Mouse (Mus musculus) liver, embryonic 14.5 days (tissue): Measurements from ENCODE around the gene Larp1. TPM values are rescaled to one million over a fixed set of nuclear protein-coding genes. Genes with fewer than 3 reads are reported as not detected.

Source experiments
- ATAC-seq: fragments of 200-750 bp; cut with Nextera tagmentation; 2 replicates; pipeline ENCODE4 v1.8.0; 2017; ENCODE audit warnings: moderate number of reproducible peaks, mild to moderate bottlenecking, moderate library complexity; ENCODE audit not compliant: insufficient read depth
- DNase-seq, 3 experiments: peaks; one replicate each; pipeline ENCODE4 v3.0.0-alpha.2; 2012 to 2013; ENCODE audit warnings: low read depth in 3 of 3, low spot score in 3 of 3
- H3K27ac ChIP-seq: fragments of 300-500 bp; sonication (generic); 2 replicates; pipeline ENCODE4 v1.5.1; 2014; ENCODE audit warnings: moderate library complexity, mild to moderate bottlenecking, control low read depth, inconsistent platforms
- H3K27me3 ChIP-seq: fragments of 300-500 bp; sonication (generic); 2 replicates; pipeline ENCODE4 v1.6.1; 2014; ENCODE audit warnings: mild to moderate bottlenecking, low read length, moderate library complexity; ENCODE audit not compliant: control insufficient read depth, insufficient read depth
- H3K36me3 ChIP-seq: fragments of 300-500 bp; sonication (generic); replicated peaks from 2 replicates; pipeline ENCODE4 v1.6.1; 2014; ENCODE audit warnings: low read depth; ENCODE audit not compliant: control insufficient read depth, insufficient read depth
- H3K4me1 ChIP-seq, 2 experiments: fragments of 200-500 bp in 1 of 2; fragments of 300-500 bp in 1 of 2; sonication (generic) in 1 of 2; replicated peaks; 2 replicates each; pipeline ENCODE4 v1.6.1; 2012 to 2014; ENCODE audit warnings: antibody characterized with exemption in 1 of 2, inconsistent platforms in 1 of 2, low read length in 1 of 2; ENCODE audit not compliant: control insufficient read depth in 2 of 2, insufficient read depth in 2 of 2
- H3K4me2 ChIP-seq: fragments of 300-500 bp; sonication (generic); 2 replicates; pipeline ENCODE4 v1.6.1; 2014; ENCODE audit warnings: low read depth, mild to moderate bottlenecking, control low read depth, moderate library complexity
- H3K4me3 ChIP-seq, 2 experiments: fragments of 200-500 bp in 1 of 2; fragments of 300-500 bp in 1 of 2; sonication (generic) in 1 of 2; 2 replicates each; pipeline ENCODE4 v1.5.1; 2012 to 2014; ENCODE audit warnings: low read depth in 2 of 2, low read length in 2 of 2, mild to moderate bottlenecking in 2 of 2, control low read depth in 1 of 2, inconsistent platforms in 1 of 2, moderate library complexity in 1 of 2; ENCODE audit not compliant: insufficient read depth in 1 of 2
- H3K9ac ChIP-seq: fragments of 300-500 bp; sonication (generic); replicated peaks from 2 replicates; pipeline ENCODE4 v1.6.1; 2014; ENCODE audit warnings: mild to moderate bottlenecking, control low read depth, moderate library complexity
- H3K9me3 ChIP-seq: fragments of 300-500 bp; sonication (generic); 2 replicates; pipeline ENCODE4 v1.6.1; 2016; ENCODE audit warnings: low read length, mixed read lengths; ENCODE audit not compliant: control insufficient read depth
- CTCF ChIP-seq: IDR thresholded peaks from 2 replicates; pipeline ENCODE4 v1.5.1; 2016; ENCODE audit warnings: antibody characterized with exemption, low read depth, control low read depth
- EP300 ChIP-seq: IDR thresholded peaks from 2 replicates; pipeline ENCODE4 v1.6.1; 2016; ENCODE audit warnings: antibody characterized with exemption, low read depth
- WGBS: fragments of 180-500 bp; shearing (Covaris S2); extraction: QIAGEN DNeasy Blood & Tissue Kit; methylation state at CpG from one replicate; pipeline ENCODE4 v1.1.7; 2014; ENCODE audit not compliant: insufficient replicate concordance; 5-methylcytosine and 5-hydroxymethylcytosine counted together
- polyA plus RNA-seq, 2 experiments: library from polyadenylated mRNA; depleted of rRNA in 1 of 2; stranded (reverse) in 1 of 2; unstranded in 1 of 2; fragments of >200 nt; fragmentation: Nextera tagmentation in 1 of 2; extraction: Ambion mirVana in 1 of 2; gene quantifications; 2 replicates each; pipeline versions ENCODE4 v1.2.1 to v1.2.3; 2012 to 2014

The Larp1 gene
- polyA plus RNA-seq, 2 experiments, result 15.8 to 25.5 TPM

GRCm38 (mm10) chr11:58021618-58022017 lies 12.8 kb downstream of the Larp1 start:
- peak overlapping the region; percentile 33; the same call in 1 of the 2 replicates for H3K4me2 ChIP-seq
- no peaks in the 10 kb centered on the region for H3K9me3 ChIP-seq
- no peak overlapping the region for H3K9ac ChIP-seq
- H3K36me3 ChIP-seq, result peaks cover 2% of the 10 kb centered on the region; the same call in 1 of the 2 replicates
- no peak overlapping the region for H3K4me3 ChIP-seq
- H3K27me3 ChIP-seq, result no peaks in the 10 kb centered on the region
- no peak for TF ChIP-seq EP300
- TF ChIP-seq CTCF, result no peak
- DNase-seq, result no peak
- H3K4me1 ChIP-seq, result peaks cover 43 to 64% of the 10 kb centered on the region in 2 experiments
- 55% methylated on average over 2 of the region's 2 CpGs for WGBS
- H3K27ac ChIP-seq, result no peak overlapping the region; the same call in 1 of the 2 replicates
- peak; percentile 42; the same call in 1 of the 2 replicates for ATAC-seq

GRCm38 (mm10) chr11:58024271-58024670 lies 15.4 kb downstream of the Larp1 start:
- DNase-seq (no peak), ATAC-seq (no peak)
- Histone ChIP-seq H3K9me3 (no peaks in the 10 kb centered on the region), H3K9ac (no peak overlapping the region), H3K27ac (no peak overlapping the region), H3K4me1 (peaks cover 21 to 45% of the 10 kb centered on the region in 2 experiments), H3K27me3 (no peaks in the 10 kb centered on the region), H3K4me3 (no peak overlapping the region), H3K4me2 (no peak overlapping the region), H3K36me3 (peaks cover 2% of the 10 kb centered on the region; the same call in 1 of the 2 replicates)
- WGBS, result 75% methylated on average over 1 of the region's 1 CpGs
- TF ChIP-seq EP300 (no peak), CTCF (no peak)

- TF ChIP-seq CTCF, result no peak
- TF ChIP-seq EP300, result no peak
- 31% methylated on average over 2 of the region's 2 CpGs for WGBS
- no peak for ATAC-seq
- DNase-seq, result no peak
- no peak overlapping the region for H3K4me2 ChIP-seq
- no peaks in the 10 kb centered on the region for H3K9me3 ChIP-seq
- no peaks in the 10 kb centered on the region for H3K27me3 ChIP-seq
- H3K4me1 ChIP-seq, result peaks cover 17 to 45% of the 10 kb centered on the region in 2 experiments
- no peak overlapping the region for H3K9ac ChIP-seq
- H3K27ac ChIP-seq, result no peak overlapping the region
- no peak overlapping the region for H3K4me3 ChIP-seq
- peaks cover 2% of the 10 kb centered on the region; the same call in 1 of the 2 replicates for H3K36me3 ChIP-seq
Measured at GRCm38 (mm10) chr11:58024671-58025070, 15.8 kb downstream of the Larp1 start.

- H3K27ac ChIP-seq, result no peak overlapping the region
Measured at GRCm38 (mm10) chr11:58025881-58026280, 17.0 kb downstream of the Larp1 start.

DNA sequence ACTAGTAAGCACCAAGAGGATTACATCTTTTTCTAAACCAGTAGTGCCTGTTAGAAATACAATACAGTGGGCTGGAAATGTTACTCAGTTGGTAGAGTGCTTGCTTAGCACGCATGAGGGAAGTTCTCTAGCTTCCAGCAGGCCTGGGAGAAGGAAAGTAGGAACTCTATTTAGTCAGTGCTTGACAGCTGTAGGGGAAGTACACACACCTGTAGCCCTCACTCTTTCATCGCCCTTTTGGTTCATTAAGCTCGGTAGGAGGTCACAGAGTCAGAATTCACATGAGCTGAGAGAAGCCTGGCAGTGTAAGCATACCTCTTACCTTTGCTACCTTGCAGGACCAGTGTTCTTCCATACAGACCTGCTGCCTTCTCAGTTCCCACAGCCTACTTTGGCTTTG lies 17.5 kb downstream of the Larp1 start:
- Histone ChIP-seq H3K27me3 (no peaks in the 10 kb centered on the region), H3K4me2 (no peak overlapping the region), H3K36me3 (no peaks in the 10 kb centered on the region), H3K4me1 (peaks cover 13 to 44% of the 10 kb centered on the region in 2 experiments), H3K9me3 (no peaks in the 10 kb centered on the region), H3K27ac (no peak overlapping the region), H3K4me3 (no peak overlapping the region), H3K9ac (no peak overlapping the region)
- no peak for ATAC-seq
- TF ChIP-seq EP300, result no peak
- no peak for TF ChIP-seq CTCF
- no peak for DNase-seq
- WGBS, result 50% methylated on average over 3 of the region's 3 CpGs

More at GRCm38 (mm10) chr11:58025881-58026280, 17.0 kb downstream of the Larp1 start:
- H3K36me3 ChIP-seq, result no peaks in the 10 kb centered on the region
- DNase-seq, result no peak
- H3K27me3 ChIP-seq, result no peaks in the 10 kb centered on the region
- TF ChIP-seq CTCF (no peak), EP300 (no peak)
- no peaks in the 10 kb centered on the region for H3K9me3 ChIP-seq
- H3K4me1 ChIP-seq, result peaks cover 17 to 45% of the 10 kb centered on the region in 2 experiments
- H3K9ac ChIP-seq, result no peak overlapping the region
- no peak overlapping the region for H3K4me3 ChIP-seq
- no peak overlapping the region for H3K4me2 ChIP-seq
- 62% methylated on average over 4 of the region's 4 CpGs for WGBS
- ATAC-seq, result no peak
